Mouse (Mus musculus) kidney, adult 18-20 months (tissue): ENCODE measurements around the gene Sorcs1.

Experiments
- DNase-seq: peaks from one replicate; pipeline ENCODE4 v3.0.0; 2021

Sorcs1 gene

DNA sequence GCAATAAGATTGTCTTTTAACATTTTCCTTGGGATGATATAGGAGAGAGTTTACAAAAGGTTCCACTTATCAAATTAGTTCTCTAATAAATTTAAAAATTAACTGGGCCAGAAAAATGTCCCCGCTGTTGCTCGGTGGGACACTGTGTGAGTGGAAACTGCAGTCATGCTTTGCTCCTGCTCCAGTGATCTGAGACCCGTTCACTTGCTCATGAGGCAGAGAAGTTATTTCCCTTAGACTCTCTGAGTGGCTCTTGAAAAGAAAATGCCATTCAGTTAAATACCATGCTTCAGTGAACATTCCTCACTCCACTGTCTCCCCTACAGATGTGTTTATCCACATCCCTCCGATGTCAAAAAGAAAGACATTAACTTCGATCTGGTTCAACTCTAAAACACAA is 144.4 kb downstream of the Sorcs1 start:
- no peak for DNase-seq

GRCm38 (mm10) chr19:50527835-50528234 is 150.6 kb downstream of the Sorcs1 start:
- DNase-seq, result no peak

DNA sequence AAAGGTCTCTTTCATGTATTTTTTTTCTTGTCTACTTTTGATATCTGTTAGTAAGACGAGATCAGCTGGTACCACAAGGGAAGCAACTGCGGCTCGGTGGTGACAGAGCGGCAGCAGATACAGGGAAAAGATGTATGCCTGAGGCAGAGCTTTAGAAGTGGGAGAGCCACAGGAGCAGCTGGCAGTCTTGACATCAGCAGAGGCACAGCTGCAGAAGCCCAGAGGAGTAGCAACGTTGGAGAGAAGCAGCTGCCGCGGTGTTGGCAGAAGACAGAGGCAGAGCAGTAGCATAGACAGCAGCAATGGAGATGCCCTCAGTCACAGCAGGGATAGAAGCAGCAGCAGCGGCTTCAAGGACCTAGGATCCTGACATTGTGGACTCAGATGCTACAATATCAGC is 152.4 kb downstream of the Sorcs1 start:
- DNase-seq, result no peak

DNA sequence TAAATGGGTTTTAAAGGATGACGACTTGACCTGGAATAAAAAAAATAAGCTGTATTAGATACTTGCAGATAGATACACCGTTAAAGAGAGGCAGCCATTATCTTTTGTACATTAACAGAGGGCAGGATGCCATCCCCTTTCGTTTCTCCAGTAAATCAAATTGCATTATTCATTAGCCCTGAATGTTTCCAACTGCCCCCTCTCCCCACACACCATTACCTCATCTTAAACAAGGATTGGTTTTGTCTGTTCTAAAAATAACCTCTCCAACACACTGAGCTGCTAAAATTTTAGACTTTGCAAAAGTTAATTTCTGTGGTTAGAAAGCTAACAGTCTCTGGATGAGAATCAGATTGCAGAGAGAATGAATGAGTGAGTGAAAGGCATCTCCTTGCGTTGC is 156.5 kb downstream of the Sorcs1 start:
- no peak for DNase-seq

DNA sequence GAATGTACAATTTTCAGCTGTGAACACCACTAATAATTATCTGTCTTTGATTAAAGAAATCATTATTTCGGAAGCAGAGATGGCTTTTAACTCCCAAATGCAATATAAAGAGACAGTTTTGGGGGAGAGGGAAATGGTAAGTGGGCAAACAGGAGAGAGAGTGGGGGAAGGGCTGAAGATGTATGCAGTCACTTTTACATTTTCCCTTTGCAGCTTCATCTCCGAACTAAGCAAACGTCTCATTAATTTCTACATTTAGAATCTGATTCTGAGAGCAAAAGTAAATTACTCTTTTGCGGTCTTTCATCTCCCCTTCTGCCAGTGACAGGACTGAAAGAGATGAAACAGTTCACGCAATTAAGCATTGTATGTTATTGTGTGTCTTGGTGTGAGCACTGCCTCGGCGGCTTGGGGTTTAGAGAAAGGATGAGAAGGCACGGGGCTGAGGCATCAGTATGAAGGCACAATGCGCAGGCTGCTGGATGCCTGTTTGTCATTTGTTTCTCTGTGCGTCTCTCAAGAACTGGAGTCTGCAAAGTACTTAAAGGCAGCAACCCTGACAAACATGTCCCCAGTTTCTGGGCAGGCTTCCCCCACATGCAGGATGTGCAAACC is 163.3 kb downstream of the Sorcs1 start:
- no peak for DNase-seq

- DNase-seq, result no peak
Observed at GRCm38 (mm10) chr19:50514309-50514830, 164.1 kb downstream of the Sorcs1 start.

GRCm38 (mm10) chr19:50502816-50503215 is 175.6 kb downstream of the Sorcs1 start:
- DNase-seq, result no peak

- no peak for DNase-seq
Observed at GRCm38 (mm10) chr19:50491121-50491520, 187.3 kb downstream of the Sorcs1 start.

DNA sequence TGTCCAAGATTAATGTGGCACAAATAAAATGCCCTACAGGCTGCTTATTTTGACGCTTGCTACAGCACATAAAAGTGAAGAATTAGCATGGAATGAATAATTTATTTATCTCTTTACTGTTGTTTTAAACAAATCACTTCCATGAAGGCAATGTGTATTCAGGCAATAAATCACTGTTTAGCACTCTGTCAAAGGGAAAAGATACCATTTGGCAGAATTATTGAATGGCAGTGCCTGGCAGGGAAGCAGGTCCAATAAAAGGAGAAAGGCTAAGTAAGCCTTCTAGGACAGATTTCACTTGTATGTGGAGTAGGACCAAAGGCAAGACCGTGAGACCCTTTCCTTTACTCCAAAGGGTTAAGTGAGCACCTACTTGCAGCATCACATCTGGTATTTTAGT is 187.7 kb downstream of the Sorcs1 start:
- DNase-seq, result no peak

DNA sequence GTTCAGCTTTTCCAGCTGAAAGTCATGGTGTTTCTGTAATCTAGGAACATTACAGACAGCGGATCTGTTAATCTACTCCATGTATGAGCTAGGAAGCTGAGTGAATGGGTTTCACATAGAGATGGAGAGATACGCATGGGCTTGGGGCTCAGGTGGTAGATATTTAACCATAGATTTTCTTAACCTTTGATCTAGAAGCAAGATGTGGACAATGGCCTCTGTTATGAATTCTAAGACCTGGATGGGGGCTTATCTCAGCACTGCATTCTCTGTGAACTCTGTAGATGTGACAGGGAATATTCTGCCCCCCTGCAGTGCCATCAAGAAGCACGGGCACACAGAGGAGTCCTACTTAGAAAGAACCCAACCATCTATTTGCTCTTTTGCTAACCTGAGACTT is 188.7 kb downstream of the Sorcs1 start:
- DNase-seq, result no peak

DNA sequence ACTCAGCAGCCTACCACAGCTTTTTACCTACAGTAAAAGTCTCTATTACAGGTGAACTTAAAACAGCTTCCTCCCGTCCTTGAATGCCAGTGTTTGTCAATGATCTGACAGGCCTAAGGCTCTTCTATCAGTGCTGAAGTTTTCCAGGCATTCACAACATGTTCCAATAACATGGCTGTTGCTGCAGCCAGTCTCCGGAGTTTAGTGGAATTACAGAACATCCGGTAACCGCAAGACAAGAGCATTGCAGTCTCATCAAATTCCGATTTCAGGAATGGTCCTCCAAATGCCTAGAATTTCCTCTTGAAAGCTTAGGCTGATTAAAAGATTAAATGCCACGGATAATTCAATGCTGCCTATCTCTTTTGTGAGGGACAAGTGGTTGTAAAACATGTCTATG is 190.0 kb downstream of the Sorcs1 start:
- no peak for DNase-seq

DNA sequence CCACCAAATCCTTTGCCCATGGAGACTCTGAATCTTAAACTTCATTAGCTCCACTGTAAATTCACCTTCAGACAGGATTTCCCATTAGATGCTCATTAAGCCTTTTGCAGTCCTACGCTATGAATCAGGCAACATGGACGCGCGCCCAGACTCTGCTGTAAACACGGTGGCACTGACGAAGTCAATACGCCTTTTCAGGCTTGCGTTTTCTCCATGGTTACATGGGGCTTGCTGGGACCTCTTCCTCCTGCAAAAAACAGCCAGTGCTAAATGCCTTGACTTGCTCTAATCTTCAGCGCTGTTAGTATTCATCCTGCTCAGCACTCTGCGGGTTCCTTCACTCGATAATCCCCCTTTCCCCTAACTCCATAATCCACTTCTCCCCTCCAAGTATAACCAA is 190.7 kb downstream of the Sorcs1 start:
- no peak for DNase-seq

DNA sequence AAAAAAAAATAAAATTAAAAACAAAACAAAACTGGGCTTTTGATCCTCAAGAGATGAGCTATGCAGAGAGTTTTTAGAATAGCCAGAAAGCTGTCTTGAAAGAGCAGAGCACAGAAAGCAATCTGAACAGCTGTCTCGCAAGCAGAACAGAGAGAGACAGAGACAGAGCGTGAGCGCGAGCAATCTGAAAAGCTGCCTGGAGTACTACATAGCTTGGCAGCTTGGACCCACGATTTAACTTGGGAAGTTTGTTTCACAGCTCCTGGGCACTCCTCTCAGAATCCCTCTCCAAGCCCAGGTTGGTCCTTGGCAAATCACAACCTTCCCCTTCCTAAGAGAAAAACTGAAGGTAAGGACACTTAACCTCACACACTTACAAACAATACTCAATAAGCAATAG is 192.1 kb downstream of the Sorcs1 start:
- no peak for DNase-seq

GRCm38 (mm10) chr19:50476774-50477173 is 201.7 kb downstream of the Sorcs1 start:
- no peak for DNase-seq

DNA sequence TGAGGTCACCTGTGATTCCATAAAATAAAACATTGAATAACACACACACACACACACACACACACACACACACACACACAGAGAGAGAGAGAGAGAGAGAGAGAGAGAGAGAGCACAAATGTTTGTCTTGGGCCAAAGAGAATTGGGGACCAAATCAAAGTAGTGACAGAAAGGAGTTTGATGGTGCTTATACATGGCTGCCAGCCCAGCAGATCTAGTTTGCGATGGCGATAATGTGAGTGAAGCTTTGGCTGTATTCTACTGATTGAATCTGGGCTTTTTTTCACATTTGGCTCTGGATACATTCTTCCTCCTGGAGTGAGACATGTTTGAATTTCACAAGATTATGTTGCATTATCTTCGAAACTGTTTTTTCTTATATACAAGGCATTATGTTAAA is 209.9 kb downstream of the Sorcs1 start:
- DNase-seq, result no peak

- DNase-seq, result no peak
Observed at GRCm38 (mm10) chr19:50464811-50465210, 213.6 kb downstream of the Sorcs1 start.

DNA sequence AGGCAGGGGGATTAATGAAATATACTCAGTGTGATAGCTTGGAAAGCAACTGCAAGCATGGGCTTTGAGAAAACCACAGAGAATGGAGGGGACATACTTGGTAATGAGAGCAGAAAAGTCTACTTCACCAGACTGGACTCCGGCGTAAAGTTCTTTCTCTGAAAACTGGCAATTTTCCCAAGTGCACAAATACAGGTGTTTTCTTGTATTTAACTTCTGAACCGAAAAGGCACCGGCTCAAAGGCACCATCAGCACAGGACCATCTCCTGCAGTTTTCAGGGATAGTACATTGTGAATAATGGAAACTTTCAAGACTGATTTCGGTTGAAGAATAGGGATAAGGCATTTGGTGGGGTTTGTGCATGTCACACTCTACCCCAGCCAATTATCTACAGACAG is 219.9 kb downstream of the Sorcs1 start:
- DNase-seq, result no peak

DNA sequence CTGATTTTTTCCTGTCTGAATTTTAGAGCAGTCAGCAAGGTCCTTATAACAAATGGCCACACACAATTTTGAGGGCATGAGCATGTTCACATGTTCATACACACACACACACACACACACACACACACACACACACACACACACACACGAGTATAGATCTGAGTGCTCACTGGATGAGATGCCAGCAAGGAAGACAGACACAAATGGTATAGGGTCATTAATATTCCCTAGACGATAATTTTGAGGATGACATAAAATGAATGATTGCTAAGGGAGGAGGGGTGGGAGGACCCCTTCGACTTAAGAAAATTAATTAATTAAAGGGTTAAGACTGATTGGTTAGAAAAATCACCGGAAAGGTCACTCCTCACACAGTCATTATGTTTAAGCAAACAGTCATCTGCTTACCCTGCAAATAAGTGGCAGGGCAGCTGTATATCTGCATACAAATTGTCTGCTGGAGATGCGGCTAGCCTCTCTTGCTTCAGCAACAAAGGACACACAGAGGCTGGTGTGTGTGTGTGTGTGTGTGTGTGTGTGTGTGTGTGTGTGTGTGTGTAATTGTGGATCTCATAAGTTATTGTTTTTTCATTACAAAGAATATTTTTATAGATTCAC is 221.1 kb downstream of the Sorcs1 start:
- DNase-seq, result no peak

DNA sequence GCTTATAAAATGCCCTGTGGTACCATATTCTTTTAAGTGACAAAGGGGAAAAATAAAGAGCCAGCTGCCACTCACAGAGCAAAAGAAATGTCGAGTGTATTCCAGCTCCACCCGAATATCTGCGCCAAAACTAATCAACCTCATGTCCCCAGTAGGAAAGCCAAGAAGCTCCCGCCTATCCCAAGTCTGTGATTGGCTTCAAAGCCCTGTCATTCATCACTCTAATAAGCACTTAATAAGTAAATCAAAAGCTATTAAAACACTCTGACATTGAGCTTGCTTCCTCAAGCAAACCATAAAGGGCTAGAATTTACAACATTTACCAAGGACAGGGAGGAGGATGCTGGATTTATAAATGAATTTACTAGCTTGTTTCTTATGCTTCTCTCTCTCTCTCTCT is 237.3 kb downstream of the Sorcs1 start:
- DNase-seq, result no peak

DNA sequence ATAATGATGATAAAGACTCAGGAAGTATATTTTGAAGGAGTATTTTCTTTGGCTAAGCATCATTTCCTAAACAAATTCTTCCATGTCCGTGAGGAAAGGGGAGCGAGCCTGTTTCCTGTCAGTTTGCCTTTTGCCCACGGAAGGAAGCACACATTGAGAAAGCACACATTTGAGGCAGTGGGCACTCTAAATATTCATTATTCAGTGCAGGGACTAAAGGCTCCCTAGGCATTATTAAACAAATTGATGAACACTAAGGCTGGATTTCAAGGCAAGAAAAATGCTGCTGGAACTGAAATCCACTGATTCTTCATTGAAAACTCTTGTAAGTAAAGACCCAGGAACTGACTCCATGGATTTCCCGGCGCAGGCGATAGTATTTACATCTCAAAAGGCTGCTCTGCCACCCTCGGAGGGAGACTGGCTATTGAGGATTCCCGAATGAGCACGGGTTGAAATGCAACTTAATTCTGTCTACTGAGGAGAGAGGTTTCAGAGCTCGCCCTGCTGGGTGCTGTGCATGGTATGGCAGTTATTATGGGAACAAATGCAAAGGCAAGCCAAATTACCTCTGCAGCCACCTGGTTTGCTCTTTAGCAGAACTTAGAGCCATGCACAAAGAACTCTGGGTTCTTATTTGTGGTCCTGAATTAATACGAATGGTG is 238.1 kb downstream of the Sorcs1 start:
- DNase-seq, result no peak

GRCm38 (mm10) chr19:50439464-50439881 is 239.0 kb downstream of the Sorcs1 start:
- DNase-seq, result no peak

DNA sequence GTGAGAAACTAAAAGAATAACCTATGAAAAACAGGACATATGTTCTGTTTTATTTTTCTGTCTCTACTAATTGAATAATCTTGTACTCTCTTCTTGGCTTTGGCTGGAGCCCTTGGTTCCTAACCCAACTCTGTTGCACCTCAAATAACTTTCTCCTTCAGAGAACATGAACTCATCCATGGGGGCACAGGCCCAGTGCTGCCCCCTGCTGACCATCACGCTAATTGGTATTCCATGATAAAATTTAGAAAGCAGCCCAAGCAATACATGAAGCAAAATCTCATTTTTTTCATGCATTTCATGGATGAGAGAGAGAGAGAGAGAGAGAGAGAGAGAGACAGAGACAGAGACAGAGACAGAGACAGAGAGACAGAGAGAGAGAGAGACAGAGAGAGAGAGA is 255.5 kb downstream of the Sorcs1 start:
- DNase-seq, result peak; percentile 8

GRCm38 (mm10) chr19:50418962-50419720 is 259.3 kb downstream of the Sorcs1 start:
- DNase-seq, result no peak

GRCm38 (mm10) chr19:50410561-50410960 is 267.9 kb downstream of the Sorcs1 start:
- DNase-seq, result no peak
